Mouse (Mus musculus): ENCODE data around the gene Raf1. TPM values are rescaled to one million over a fixed set of nuclear protein-coding genes. Genes with fewer than 3 reads are reported as not detected.
A peak's percentile ranks its signal among the peaks of the same experiment; 100 is the strongest.

The Raf1 gene
- polyA plus RNA-seq, 1 experiment = 89.1 TPM

DNA sequence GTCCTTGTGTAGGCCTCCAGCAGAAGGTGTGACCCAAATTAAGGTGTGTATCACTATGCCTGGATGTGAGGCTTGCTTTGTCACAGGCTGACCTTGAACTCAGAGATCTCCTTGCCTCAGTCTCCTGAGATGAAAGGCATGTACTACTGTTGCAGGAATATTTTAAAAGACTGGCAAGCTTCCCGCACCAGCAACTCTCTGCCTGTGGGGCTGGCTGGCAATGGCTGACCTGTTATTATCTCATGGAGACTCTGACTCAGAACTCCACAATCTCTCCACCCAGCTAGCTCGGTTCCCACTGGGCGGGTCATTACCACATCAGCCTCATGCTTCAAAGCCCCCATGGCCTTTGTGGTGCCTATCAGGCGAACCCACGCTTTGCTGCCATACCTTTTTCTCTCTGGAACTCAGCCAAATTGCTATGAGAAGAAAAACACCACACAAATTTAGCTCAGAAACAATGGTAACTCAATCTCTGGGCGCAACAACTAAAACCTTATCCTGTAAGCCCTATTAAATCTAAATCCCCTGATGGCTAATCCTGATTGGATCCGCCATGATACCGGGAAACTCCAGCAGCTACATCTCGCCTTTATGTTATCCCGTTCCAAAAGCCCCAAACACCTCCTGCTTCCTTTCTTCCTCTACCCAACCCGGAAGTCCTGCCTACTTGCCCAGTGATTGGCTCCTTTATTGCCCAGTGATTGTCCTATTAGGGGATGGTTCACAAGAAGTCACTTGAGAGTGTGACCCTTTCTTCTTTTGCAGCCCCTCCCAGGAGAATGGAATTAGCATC, 8.6 kb upstream of the Raf1 start:
- Histone ChIP-seq H3K4me3 (ENCODE audit: insufficient read depth, low read length) (no peak overlapping the region), H3K4me1 (ENCODE audit: control insufficient read depth, insufficient read depth, low read length) (no peaks in the 10 kb centered on the region), H3K27ac (ENCODE audit: insufficient read depth, low read depth, low read length) (no peak overlapping the region)
- TF ChIP-seq POLR2A (IDR thresholded peaks at IDR 0.05; ENCODE audit: borderline replicate concordance, low read depth, low read length) = no peak

- H3K4me1 ChIP-seq (ENCODE audit: control insufficient read depth, insufficient read depth, low read length) = no peaks in the 10 kb centered on the region
- TF ChIP-seq CTCF (IDR thresholded peaks at IDR 0.05; ENCODE audit: low read depth, low read length) = no peak
- TF ChIP-seq POLR2A (IDR thresholded peaks at IDR 0.05; ENCODE audit: borderline replicate concordance, low read depth, low read length) = no peak
- no peak overlapping the region for H3K27ac ChIP-seq (ENCODE audit: insufficient read depth, low read depth, low read length)
- H3K4me3 ChIP-seq (ENCODE audit: insufficient read depth, low read length) = no peak overlapping the region
Measured at GRCm38 (mm10) chr6:115684271-115684670, 7.8 kb upstream of the Raf1 start.

- Histone ChIP-seq H3K4me1 (ENCODE audit: control insufficient read depth, insufficient read depth, low read length) (peaks cover 4% of the 10 kb centered on the region; the same call in 1 of the 2 replicates), H3K27ac (ENCODE audit: insufficient read depth, low read depth, low read length) (no peak overlapping the region), H3K4me3 (ENCODE audit: insufficient read depth, low read length) (no peak overlapping the region)
- TF ChIP-seq POLR2A (IDR thresholded peaks at IDR 0.05; ENCODE audit: borderline replicate concordance, low read depth, low read length) = no peak
- no peak for TF ChIP-seq CTCF (IDR thresholded peaks at IDR 0.05; ENCODE audit: low read depth, low read length)
Measured at GRCm38 (mm10) chr6:115681066-115681465, 4.6 kb upstream of the Raf1 start.

DNA sequence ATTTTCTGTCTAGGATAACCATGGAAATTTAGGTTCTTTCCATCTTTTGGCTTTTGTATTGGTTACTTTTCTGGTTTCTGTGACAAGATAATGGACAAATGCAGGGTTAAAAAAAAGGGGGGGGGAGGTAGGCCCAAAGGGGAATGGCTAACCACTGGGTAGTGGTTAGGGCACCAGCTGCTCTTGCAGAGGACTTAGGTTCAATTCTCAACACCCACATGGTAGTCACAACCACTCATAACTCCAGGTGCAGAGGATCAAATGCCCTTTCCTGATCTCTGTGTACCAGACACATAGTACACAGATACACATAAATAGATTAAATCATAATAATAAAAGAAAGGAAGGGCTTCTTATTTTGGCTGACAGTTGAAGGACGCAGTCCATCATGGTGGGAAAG, 1.6 kb upstream of the Raf1 start:
- no peak overlapping the region for H3K27ac ChIP-seq (ENCODE audit: insufficient read depth, low read depth, low read length)
- H3K4me3 ChIP-seq (ENCODE audit: insufficient read depth, low read length) = no peak overlapping the region
- H3K4me1 ChIP-seq (ENCODE audit: control insufficient read depth, insufficient read depth, low read length) = peaks cover 8% of the 10 kb centered on the region; the same call in 1 of the 2 replicates
- no peak for TF ChIP-seq CTCF (IDR thresholded peaks at IDR 0.05; ENCODE audit: low read depth, low read length)
- no peak for TF ChIP-seq POLR2A (IDR thresholded peaks at IDR 0.05; ENCODE audit: borderline replicate concordance, low read depth, low read length)

GRCm38 (mm10) chr6:115677441-115677840, 1.0 kb upstream of the Raf1 start:
- TF ChIP-seq CTCF (IDR thresholded peaks at IDR 0.05; ENCODE audit: low read depth, low read length) = no peak
- no peak for TF ChIP-seq POLR2A (IDR thresholded peaks at IDR 0.05; ENCODE audit: borderline replicate concordance, low read depth, low read length)
- H3K4me3 ChIP-seq (ENCODE audit: insufficient read depth, low read length) = peak overlapping the region; percentile 98; the same call in 1 of the 2 replicates
- H3K27ac ChIP-seq (ENCODE audit: insufficient read depth, low read depth, low read length) = peak overlapping the region; percentile 98; the same call in 1 of the 2 replicates
- peaks cover 13% of the 10 kb centered on the region for H3K4me1 ChIP-seq (ENCODE audit: control insufficient read depth, insufficient read depth, low read length)

DNA sequence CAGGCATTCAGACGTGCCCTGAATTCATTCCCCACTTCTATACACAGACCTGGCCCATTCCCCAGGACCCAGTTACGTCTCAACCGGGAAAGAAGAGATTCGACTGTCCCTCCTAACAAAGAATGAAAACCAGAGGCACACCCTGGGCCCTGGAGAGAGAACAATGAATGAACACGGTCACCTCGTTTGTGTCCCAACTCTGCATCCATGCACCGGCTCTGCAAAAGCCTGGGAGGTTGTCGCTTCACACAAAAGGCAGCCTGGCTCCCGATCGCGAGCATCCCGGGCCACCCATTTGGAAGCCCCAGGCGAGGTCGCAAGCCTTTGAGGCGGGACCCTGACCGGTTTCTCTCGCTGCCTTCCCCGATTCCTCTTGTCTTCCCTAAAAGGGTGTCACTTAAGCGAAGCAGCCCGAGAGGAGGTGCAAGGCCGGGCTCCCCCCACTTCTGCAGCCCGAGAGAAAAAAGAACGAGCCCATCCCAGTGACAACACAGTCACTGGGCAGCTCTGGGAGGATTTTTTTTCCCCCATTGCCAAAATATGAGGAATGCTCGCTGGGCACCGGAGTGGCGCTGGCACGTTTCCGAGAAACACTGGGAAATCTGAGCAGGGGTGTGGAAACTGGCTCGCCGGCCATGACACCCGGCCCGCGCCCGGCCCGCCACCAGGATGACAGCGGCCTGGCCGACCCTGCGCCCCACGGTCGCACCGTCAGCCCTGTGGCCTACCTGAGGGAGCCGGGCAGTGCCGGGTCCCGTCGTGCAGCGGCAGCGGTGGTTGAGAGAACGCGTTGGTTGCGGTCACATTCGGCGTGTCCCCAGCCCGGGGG, 713 bp downstream of the Raf1 start:
- peak overlapping the region; percentile 98 for H3K27ac ChIP-seq (ENCODE audit: insufficient read depth, low read depth, low read length)

GRCm38 (mm10) chr6:115675166-115675507, 1.3 kb downstream of the Raf1 start:
- Histone ChIP-seq H3K27ac (ENCODE audit: insufficient read depth, low read depth, low read length) (peak overlapping the region; percentile 98), H3K4me3 (ENCODE audit: insufficient read depth, low read length) (peak overlapping the region; percentile 98), H3K4me1 (ENCODE audit: control insufficient read depth, insufficient read depth, low read length) (peaks cover 26% of the 10 kb centered on the region)
- TF ChIP-seq CTCF (IDR thresholded peaks at IDR 0.05; ENCODE audit: low read depth, low read length) (no peak), POLR2A (IDR thresholded peaks at IDR 0.05; ENCODE audit: borderline replicate concordance, low read depth, low read length) (no peak)

More for the DNA sequence above, 713 bp downstream of the Raf1 start:
- Histone ChIP-seq H3K4me1 (ENCODE audit: control insufficient read depth, insufficient read depth, low read length) (peaks cover 22% of the 10 kb centered on the region), H3K4me3 (ENCODE audit: insufficient read depth, low read length) (peak overlapping the region; percentile 98)
- no peak for TF ChIP-seq CTCF (IDR thresholded peaks at IDR 0.05; ENCODE audit: low read depth, low read length)
- no peak for TF ChIP-seq POLR2A (IDR thresholded peaks at IDR 0.05; ENCODE audit: borderline replicate concordance, low read depth, low read length)

DNA sequence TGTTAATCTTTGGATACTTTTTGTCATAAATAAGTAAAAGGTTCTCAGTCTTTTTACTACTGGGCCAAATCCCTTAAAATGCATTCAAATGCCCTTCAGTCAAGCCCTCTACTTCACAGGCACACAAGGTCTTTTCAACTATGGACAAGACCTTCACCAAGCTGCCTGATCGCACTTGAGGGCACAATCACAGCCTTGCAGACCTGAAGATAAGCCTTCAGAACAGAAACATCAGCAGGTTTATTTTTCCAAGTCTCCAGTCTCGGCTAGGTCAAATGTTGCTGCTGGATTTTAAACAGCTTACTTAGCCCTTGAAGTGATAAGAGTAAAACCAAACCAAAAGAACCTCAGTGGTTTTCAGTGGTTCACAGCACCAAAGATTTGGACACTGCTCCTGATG, 2.1 kb downstream of the Raf1 start:
- Histone ChIP-seq H3K4me3 (ENCODE audit: insufficient read depth, low read length) (peak overlapping the region; percentile 39), H3K4me1 (ENCODE audit: control insufficient read depth, insufficient read depth, low read length) (peaks cover 28% of the 10 kb centered on the region), H3K27ac (ENCODE audit: insufficient read depth, low read depth, low read length) (no peak overlapping the region)
- TF ChIP-seq CTCF (IDR thresholded peaks at IDR 0.05; ENCODE audit: low read depth, low read length) (no peak), POLR2A (IDR thresholded peaks at IDR 0.05; ENCODE audit: borderline replicate concordance, low read depth, low read length) (no peak)

DNA sequence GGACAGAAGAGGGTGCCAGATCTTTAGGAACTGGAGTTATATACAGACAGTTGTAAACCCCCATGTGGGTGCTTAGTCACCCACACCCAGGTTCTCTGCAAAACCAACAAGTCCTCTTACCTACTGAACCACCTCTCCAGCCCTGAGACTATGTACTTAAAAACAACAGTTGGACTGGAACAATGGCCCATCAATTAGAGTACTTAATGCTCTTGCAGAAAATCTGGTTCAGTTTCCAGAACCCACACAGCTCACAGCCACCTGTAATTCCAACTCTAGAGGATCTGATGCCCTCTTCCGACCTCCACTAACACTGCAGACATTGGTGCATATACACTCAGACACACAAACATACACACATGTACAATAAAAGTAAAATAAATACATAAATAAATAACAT, 3.7 kb downstream of the Raf1 start:
- Histone ChIP-seq H3K4me3 (ENCODE audit: insufficient read depth, low read length) (no peak overlapping the region), H3K4me1 (ENCODE audit: control insufficient read depth, insufficient read depth, low read length) (peaks cover 43% of the 10 kb centered on the region), H3K27ac (ENCODE audit: insufficient read depth, low read depth, low read length) (no peak overlapping the region)
- TF ChIP-seq POLR2A (IDR thresholded peaks at IDR 0.05; ENCODE audit: borderline replicate concordance, low read depth, low read length) (no peak), CTCF (IDR thresholded peaks at IDR 0.05; ENCODE audit: low read depth, low read length) (no peak)

GRCm38 (mm10) chr6:115666641-115667040, 9.8 kb downstream of the Raf1 start:
- peaks cover 62% of the 10 kb centered on the region for H3K4me1 ChIP-seq (ENCODE audit: control insufficient read depth, insufficient read depth, low read length)
- H3K27ac ChIP-seq (ENCODE audit: insufficient read depth, low read depth, low read length) = peak overlapping the region; percentile 96
- TF ChIP-seq POLR2A (IDR thresholded peaks at IDR 0.05; ENCODE audit: borderline replicate concordance, low read depth, low read length) (no peak), CTCF (IDR thresholded peaks at IDR 0.05; ENCODE audit: low read depth, low read length) (no peak)
- H3K4me3 ChIP-seq (ENCODE audit: insufficient read depth, low read length) = no peak overlapping the region
